Mouse (Mus musculus) testis, adult 2 months (tissue): ENCODE measurements around the gene Oxsm. TPM values are rescaled to one million over a fixed set of nuclear protein-coding genes. Genes with fewer than 3 reads are reported as not detected.

ENCODE experiments used
- H3K27ac ChIP-seq: fragments of 200-500 bp; 2 replicates; pipeline ENCODE4 v1.5.1; 2012; ENCODE audit warnings: low read depth, low read length; ENCODE audit not compliant: control insufficient read depth, insufficient read depth
- H3K27me3 ChIP-seq: fragments of 200-500 bp; 2 replicates; pipeline ENCODE4 v1.6.1; 2012; ENCODE audit warnings: mild to moderate bottlenecking, low read length, moderate library complexity; ENCODE audit not compliant: control insufficient read depth, insufficient read depth
- H3K36me3 ChIP-seq: fragments of 200-500 bp; 2 replicates; pipeline ENCODE4 v1.6.1; 2012; ENCODE audit warnings: mild to moderate bottlenecking, low read length; ENCODE audit not compliant: control insufficient read depth, insufficient read depth
- H3K4me1 ChIP-seq: fragments of 200-500 bp; 2 replicates; pipeline ENCODE4 v1.6.1; 2012; ENCODE audit warnings: low read length; ENCODE audit not compliant: control insufficient read depth, insufficient read depth
- H3K4me3 ChIP-seq: fragments of 200-500 bp; 2 replicates; pipeline ENCODE4 v1.5.1; 2012; ENCODE audit warnings: low read depth, mild to moderate bottlenecking, low read length, moderate library complexity, mixed read lengths; ENCODE audit not compliant: control insufficient read depth
- CTCF ChIP-seq: fragments of 200-500 bp; IDR thresholded peaks from 2 replicates; pipeline ENCODE4 v1.5.1; 2012; ENCODE audit warnings: low read depth, mild to moderate bottlenecking, inconsistent platforms, low read length, moderate library complexity; ENCODE audit not compliant: control insufficient read depth, insufficient read depth, insufficient replicate concordance
- POLR2A ChIP-seq: fragments of 200-500 bp; IDR thresholded peaks from 2 replicates; pipeline ENCODE4 v1.6.1; 2012; ENCODE audit warnings: low read depth, mild to moderate bottlenecking, inconsistent platforms, low read length, moderate library complexity; ENCODE audit not compliant: control insufficient read depth
- polyA plus RNA-seq: library from polyadenylated mRNA; depleted of rRNA; stranded (reverse); fragments of >200 nt; gene quantifications from 2 replicates; pipeline ENCODE4 v1.2.3, GENCODE M21; 2012

Oxsm gene
- polyA plus RNA-seq, 1 experiment: 18.9 TPM

DNA sequence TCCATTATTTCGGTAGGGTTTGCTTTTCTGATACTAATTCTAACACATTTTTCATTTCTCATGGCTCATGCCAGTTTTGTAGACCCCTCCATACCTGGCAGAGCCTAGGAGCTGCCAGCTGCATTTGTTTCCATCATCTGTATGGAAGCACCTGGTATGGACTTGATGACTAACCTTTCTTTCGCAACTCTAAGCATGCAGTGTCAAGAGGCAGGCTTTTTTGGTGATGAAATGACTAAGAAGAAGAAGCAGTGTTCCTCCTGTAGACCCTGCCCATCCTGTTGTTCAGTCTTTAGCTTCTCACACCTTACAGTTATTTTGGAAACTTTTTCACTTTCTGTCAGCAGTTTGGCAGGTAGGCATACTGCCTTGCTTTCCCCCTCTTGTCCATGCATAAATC, 20.2 kb upstream of the Oxsm start:
- Histone ChIP-seq H3K4me1 (no peaks in the 10 kb centered on the region), H3K27ac (no peak overlapping the region), H3K4me3 (no peak overlapping the region), H3K36me3 (no peaks in the 10 kb centered on the region; the same call in 1 of the 2 replicates), H3K27me3 (no peaks in the 10 kb centered on the region)
- TF ChIP-seq CTCF: no peak
- no peak for TF ChIP-seq POLR2A

DNA sequence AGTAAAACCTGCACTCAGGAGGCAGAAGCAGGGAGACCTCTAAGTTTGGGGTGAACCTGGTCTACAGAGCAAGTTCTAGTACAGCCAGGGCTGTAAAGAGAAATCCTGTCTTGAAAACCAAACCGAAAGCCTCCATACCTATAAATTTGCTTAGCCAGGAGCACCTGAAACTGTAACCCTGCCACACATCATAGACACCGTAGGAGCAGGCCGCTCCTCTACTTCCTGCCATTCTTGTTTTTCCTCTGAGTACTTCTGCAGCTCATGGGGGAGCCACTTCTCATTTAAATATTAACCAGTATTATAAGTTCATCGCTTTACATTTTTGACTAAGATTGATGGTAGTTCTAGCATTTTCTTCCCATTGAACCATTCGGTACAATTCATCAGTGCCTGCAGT, 17.4 kb upstream of the Oxsm start:
- H3K36me3 ChIP-seq: no peaks in the 10 kb centered on the region; the same call in 1 of the 2 replicates
- TF ChIP-seq CTCF (no peak), POLR2A (no peak)
- H3K4me3 ChIP-seq: no peak overlapping the region
- no peaks in the 10 kb centered on the region for H3K27me3 ChIP-seq
- H3K4me1 ChIP-seq: no peaks in the 10 kb centered on the region
- no peak overlapping the region for H3K27ac ChIP-seq

DNA sequence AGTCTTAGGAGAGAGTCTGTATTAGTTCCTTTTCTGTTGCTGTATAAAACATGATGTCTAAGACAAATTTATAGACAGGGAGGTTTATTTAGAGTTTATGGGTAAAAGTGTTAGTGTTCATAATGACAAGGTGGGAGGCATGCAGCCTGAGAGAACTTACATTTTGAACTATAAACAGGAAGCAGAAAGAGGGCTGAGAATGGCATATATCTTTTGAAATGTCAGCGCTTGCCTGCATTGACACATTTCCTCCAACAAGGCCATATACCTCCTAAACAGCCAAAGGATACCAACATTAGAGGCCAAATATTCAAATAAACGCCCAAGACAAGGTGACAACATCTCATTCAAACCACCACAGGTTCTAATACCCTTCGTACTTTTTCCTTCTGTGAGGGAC, 12.3 kb upstream of the Oxsm start:
- Histone ChIP-seq H3K4me3 (no peak overlapping the region), H3K4me1 (no peaks in the 10 kb centered on the region), H3K36me3 (peaks cover 1% of the 10 kb centered on the region; the same call in 1 of the 2 replicates), H3K27me3 (no peaks in the 10 kb centered on the region), H3K27ac (no peak overlapping the region)
- TF ChIP-seq CTCF: no peak
- no peak for TF ChIP-seq POLR2A

DNA sequence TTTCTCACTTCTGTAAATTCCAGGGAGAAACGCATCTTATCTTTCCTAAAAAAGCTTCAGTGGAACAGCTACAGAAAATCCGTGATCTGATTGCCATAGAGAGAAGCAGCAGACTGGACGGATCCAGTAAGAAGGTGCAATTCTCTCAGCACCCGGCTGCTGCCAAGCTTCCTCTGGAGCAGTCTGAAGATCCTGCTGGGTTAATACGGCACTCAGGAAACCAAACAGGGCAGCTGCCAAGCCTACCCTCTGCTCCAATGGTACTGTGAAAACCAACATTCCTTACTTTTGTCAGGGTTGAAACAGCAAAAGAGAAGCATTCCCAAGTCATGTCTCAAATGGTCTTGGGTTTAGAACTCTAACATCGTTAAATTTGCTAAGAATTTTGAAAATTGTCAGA, 10.9 kb upstream of the Oxsm start:
- Histone ChIP-seq H3K27me3 (no peaks in the 10 kb centered on the region), H3K27ac (no peak overlapping the region), H3K4me3 (no peak overlapping the region), H3K36me3 (peaks cover 1% of the 10 kb centered on the region; the same call in 1 of the 2 replicates), H3K4me1 (no peaks in the 10 kb centered on the region)
- TF ChIP-seq CTCF (no peak), POLR2A (no peak)

DNA sequence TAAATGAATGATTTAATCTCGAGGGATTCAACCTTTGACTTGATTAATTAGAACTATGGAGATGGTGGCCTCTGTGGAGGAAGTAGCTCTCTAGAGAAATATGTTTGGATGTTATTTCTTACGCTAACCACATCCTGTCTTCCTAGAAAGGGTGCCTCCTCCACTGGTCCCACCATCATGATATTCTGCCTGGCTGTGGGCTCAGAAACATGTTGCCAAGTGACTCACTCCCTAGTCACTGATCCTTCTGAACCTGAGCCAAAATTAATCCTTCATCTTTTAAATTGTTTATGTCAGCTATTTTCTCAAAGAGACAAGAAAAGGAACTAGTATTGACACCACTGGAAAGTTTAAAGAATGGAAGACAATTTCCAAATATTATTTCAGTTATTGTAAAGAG, 6.6 kb upstream of the Oxsm start:
- Histone ChIP-seq H3K36me3 (peaks cover 1% of the 10 kb centered on the region; the same call in 1 of the 2 replicates), H3K4me3 (no peak overlapping the region), H3K27ac (no peak overlapping the region), H3K4me1 (no peaks in the 10 kb centered on the region), H3K27me3 (no peaks in the 10 kb centered on the region)
- TF ChIP-seq POLR2A (no peak), CTCF (no peak)

DNA sequence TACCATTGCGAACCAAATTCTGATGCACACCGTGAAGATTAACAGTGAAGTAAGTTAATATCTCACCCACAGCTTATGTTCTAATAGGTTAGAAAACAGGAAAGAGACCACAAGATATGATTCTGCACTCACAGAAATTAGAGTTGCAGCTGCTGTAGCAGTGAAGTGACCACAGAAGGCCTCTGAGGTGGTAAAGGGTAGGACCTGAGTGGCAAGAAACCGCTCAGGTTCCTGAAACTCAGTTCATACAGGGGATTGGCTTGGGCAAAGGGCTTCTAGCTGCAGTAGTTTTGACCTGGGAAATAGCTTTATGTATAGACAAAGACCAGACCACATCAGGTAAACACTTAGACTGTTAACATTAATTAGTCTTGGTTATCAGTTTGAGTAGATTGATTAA, 6.1 kb upstream of the Oxsm start:
- H3K4me3 ChIP-seq: no peak overlapping the region
- no peaks in the 10 kb centered on the region for H3K4me1 ChIP-seq
- H3K27ac ChIP-seq: no peak overlapping the region
- peaks cover 1% of the 10 kb centered on the region; the same call in 1 of the 2 replicates for H3K36me3 ChIP-seq
- H3K27me3 ChIP-seq: no peaks in the 10 kb centered on the region
- TF ChIP-seq POLR2A: no peak
- no peak for TF ChIP-seq CTCF

DNA sequence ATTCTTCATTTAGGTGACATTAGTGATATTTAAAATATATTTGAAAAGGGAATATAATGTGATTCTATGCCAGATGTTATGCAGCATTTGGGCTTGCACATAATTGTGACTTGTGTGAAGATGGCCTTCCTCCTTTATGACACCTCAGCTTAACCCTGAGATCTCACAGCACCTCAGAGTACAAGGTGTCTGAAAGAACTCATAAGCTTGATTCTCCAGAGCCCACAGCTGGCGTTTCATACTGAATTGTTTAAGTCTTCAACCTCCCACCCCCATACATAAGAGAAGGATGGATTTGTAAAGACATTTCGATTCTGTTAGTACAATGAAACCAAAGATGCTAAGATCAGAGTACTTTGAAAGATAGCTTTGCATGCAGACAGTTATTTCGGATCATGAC, 491 bp upstream of the Oxsm start:
- no peaks in the 10 kb centered on the region for H3K27me3 ChIP-seq
- H3K4me1 ChIP-seq: no peaks in the 10 kb centered on the region
- H3K36me3 ChIP-seq: no peaks in the 10 kb centered on the region; the same call in 1 of the 2 replicates
- TF ChIP-seq CTCF: no peak
- peak overlapping the region; percentile 90 for H3K4me3 ChIP-seq
- peak overlapping the region; percentile 94 for H3K27ac ChIP-seq

DNA sequence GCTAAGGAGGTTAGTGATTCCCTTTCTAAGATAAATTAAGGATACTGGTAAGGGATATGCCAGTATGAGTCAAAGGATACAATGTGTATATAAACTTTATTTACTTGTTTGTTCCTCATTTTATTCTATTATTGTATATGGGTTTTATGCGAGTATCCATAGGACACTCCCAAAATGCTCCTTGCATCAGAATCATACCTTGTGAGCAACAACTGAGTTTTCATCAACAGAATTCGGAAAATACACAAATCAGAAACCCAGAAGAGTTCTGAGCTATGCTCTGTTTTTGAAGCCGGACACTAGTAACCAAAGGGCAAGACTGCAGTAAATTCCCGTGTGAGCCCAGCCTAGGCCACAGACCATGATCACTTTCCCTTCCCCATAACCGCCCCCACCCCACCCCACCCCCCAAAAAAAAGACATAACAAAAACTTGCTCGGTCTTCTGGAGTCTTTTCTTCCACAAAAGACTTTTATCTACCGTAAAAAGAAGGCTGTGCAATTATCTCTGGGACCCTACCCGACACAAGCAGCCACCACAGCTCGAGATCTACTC, 928 bp downstream of the Oxsm start:
- no peaks in the 10 kb centered on the region for H3K4me1 ChIP-seq
- H3K27me3 ChIP-seq: no peaks in the 10 kb centered on the region
- TF ChIP-seq POLR2A: no peak
- TF ChIP-seq CTCF: no peak
- peak overlapping the region; percentile 90 for H3K27ac ChIP-seq
- no peaks in the 10 kb centered on the region for H3K36me3 ChIP-seq
- peak overlapping the region; percentile 90 for H3K4me3 ChIP-seq
